Mouse (Mus musculus): ENCODE measurements at regions not wholly inside any gene's neighbourhood (a gene's known extent, or its start where the extent isn't known, plus 50 kb on each side); places are given as distances from the start of the nearest gene placed in this dataset.

DNA sequence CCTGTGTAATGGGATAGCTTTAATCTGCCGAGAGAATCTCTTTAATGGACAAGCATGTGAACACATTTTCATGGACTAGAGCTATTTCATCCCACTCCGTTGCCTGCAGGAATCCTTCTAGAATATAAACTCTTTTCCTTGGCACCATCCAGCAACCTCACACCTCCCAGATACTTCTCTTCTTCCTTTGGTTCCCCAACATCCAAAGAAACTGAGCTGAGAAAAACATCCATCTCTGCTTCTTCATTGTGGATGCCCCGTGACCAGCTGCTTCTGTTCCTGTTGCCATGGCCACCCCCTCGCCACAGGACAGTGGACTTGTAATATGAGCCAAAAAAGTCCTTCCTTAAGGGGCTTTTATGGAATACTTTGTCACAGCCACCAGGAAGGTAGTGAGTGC, 78.8 kb downstream of the Diras2 start:
- TF ChIP-seq CTCF (IDR thresholded peaks at IDR 0.05; ENCODE audit: low read depth, low read length), result no peak
- no peak for TF ChIP-seq POLR2A (IDR thresholded peaks at IDR 0.05; ENCODE audit: borderline replicate concordance, low read depth, low read length)
